Mouse (Mus musculus) B cell, adult 62 days (primary cell): ENCODE measurements around the gene 1700067P10Rik. TPM values are rescaled to one million over a fixed set of nuclear protein-coding genes. Genes with fewer than 3 reads are reported as not detected.

ENCODE experiments used
- total RNA-seq: library from RNA; stranded (reverse); gene quantifications from 4 replicates; pipeline ENCODE4 v1.2.4, GENCODE M21; 2023

Gene 1700067P10Rik
- not detected in 4 replicates for total RNA-seq

DNA sequence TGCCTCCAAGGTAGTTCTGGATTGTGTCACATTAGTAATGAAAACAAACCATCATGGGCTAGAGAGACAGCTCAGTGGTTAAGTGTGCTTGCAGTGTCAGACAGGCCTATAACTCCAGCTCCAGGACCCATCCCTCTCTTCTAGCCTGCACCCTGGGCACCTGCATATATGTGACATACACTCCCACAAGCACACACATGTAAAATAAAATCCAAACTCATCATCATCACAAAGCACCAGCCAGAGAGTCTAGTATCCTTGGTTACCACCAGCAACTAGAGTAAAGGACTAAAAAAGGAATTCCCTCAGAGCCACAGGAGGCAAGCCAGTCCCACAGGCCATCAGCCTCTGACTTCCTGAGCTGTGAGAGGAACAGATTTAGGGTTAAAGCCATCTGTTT, at the start of gene 1700067P10Rik:
Gene 1700067P10Rik, plus strand, starts transcription at position 301 of the 400 bp plus-strand sequence.

Other genes starting within 250 kb of the 1700067P10Rik start
- gene Foxp4, start 164.7 kb upstream of the 1700067P10Rik start, total RNA-seq: 82.2 to 124 TPM (median 93.7 TPM) in 4 replicates
- not detected in 4 replicates for gene 1700122O11Rik, start 51.0 kb upstream of the 1700067P10Rik start, total RNA-seq
- 0.30 to 0.60 TPM (median 0.32 TPM) in 3 of 4 replicates, not detected in the other for gene 9830107B12Rik, start 56.9 kb downstream of the 1700067P10Rik start, total RNA-seq
- gene A530064D06Rik, start 78.0 kb downstream of the 1700067P10Rik start, total RNA-seq: 0.72 to 1.5 TPM in 2 of 4 replicates, not detected in the others
- gene Trem1, start 143.4 kb downstream of the 1700067P10Rik start, total RNA-seq: 1.7 to 2.2 TPM (median 2.1 TPM) in 4 replicates
- gene Trem3, start 158.5 kb downstream of the 1700067P10Rik start, total RNA-seq: not detected in 4 replicates
- gene Treml4, start 175.0 kb downstream of the 1700067P10Rik start, total RNA-seq: 1.4 to 4.1 TPM (median 3.5 TPM) in 4 replicates
- gene Treml2, start 210.2 kb downstream of the 1700067P10Rik start, total RNA-seq: 174 to 186 TPM (median 177 TPM) in 4 replicates
- 7.4 to 11.3 TPM (median 9.5 TPM) in 4 replicates for gene B430306N03Rik, start 226.8 kb downstream of the 1700067P10Rik start, total RNA-seq